Mouse (Mus musculus) small intestine, adult 2 months (tissue): Measurements from ENCODE around the gene Rtp4. TPM values are rescaled to one million over a fixed set of nuclear protein-coding genes. Genes with fewer than 3 reads are reported as not detected.

Experiments used
- H3K27ac ChIP-seq: fragments of 200-500 bp; 2 replicates; pipeline ENCODE4 v1.5.1; 2012; ENCODE audit warnings: low read depth, low read length, control low read depth, inconsistent platforms; ENCODE audit not compliant: insufficient read depth
- H3K27me3 ChIP-seq: fragments of 200-500 bp; 2 replicates; pipeline ENCODE4 v1.6.1; 2012; ENCODE audit warnings: mild to moderate bottlenecking, moderate library complexity, low read length, inconsistent platforms; ENCODE audit not compliant: control insufficient read depth, insufficient read depth
- H3K36me3 ChIP-seq: fragments of 200-500 bp; 2 replicates; pipeline ENCODE4 v1.6.1; 2012; ENCODE audit warnings: mild to moderate bottlenecking, low read length, control low read depth, inconsistent platforms; ENCODE audit not compliant: control insufficient read depth, insufficient read depth
- H3K4me1 ChIP-seq: fragments of 200-500 bp; 2 replicates; pipeline ENCODE4 v1.6.1; 2012; ENCODE audit warnings: low read length, inconsistent platforms, mixed read lengths; ENCODE audit not compliant: control insufficient read depth, insufficient read depth, insufficient read length
- H3K4me3 ChIP-seq: fragments of 200-500 bp; 2 replicates; pipeline ENCODE4 v1.5.1; 2012; ENCODE audit warnings: low read depth, mild to moderate bottlenecking, control low read depth, inconsistent platforms, low read length, moderate library complexity
- CTCF ChIP-seq: fragments of 200-500 bp; IDR thresholded peaks from 2 replicates; pipeline ENCODE4 v1.5.1; 2012; ENCODE audit warnings: low read depth, mild to moderate bottlenecking, control low read depth, inconsistent platforms, low read length, moderate library complexity, mixed read lengths; ENCODE audit not compliant: insufficient replicate concordance, insufficient read length; ENCODE audit errors: extremely low read depth
- POLR2A ChIP-seq: fragments of 200-500 bp; IDR thresholded peaks from 2 replicates; pipeline ENCODE4 v1.6.1; 2012; ENCODE audit warnings: low read depth, mild to moderate bottlenecking, control low read depth, inconsistent platforms, low read length, moderate library complexity
- WGBS: fragments of 180-500 bp; shearing (Covaris S2); methylation state at CpG from one replicate; pipeline ENCODE4 v1.1.7; 2018; 5-methylcytosine and 5-hydroxymethylcytosine counted together
- polyA plus RNA-seq: library from polyadenylated mRNA; depleted of rRNA; stranded (reverse); fragments of >200 nt; gene quantifications from 2 replicates; pipeline ENCODE4 v1.2.3, GENCODE M21; 2012

Rtp4 gene
- polyA plus RNA-seq, 1 experiment, result 43.3 TPM

DNA sequence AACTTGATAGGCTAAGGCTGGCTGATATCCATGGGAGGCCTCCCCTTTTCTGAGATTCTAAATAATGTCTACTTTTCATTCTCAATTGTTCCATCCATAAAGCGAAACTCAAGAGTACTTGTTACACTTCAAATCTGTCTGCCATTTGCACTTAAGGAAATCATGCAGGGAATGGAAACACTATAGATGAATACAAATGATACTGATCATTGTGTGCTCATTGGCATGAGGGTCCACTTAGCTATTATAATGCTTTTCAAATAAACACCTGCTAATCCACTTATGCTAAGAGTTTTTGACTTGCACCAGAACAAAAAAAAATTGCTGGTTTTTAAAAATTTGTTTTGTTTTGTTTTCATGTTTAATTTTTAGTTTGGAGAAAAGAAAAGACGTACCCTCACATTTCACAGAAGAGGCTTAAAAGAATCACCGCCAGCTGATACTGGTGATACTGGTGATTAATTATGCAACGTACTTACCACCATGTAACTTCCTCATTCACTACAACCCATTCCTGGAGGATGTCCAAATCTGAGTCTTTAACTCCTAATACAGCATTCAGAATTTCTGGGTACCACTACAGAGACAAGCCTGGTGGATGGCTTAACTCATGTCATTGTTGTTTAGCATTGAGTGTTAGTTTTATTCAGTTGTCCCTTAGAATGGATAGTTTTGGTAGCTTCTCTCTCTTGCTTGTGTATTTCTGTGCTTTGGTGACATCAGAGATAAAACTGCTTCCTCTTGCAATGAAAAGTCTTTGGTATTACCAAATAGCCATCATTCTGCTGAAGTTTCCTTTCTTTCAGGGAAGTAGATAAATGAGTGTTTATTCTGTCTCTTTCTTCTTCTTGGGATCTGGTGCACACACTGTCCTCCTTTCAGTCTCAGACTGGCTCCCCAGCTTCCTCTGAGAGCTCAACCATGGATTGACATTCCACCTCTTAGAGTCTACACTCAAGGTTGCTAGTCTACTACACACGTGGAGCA is 71.3 kb downstream of the Rtp4 start:
- TF ChIP-seq POLR2A (no peak), CTCF (no peak)
- Histone ChIP-seq H3K4me1 (no peaks in the 10 kb centered on the region), H3K4me3 (no peak overlapping the region), H3K27ac (no peak overlapping the region), H3K27me3 (no peaks in the 10 kb centered on the region), H3K36me3 (no peaks in the 10 kb centered on the region)
- WGBS, result 67% methylated on average over 5 of the region's 5 CpGs

DNA sequence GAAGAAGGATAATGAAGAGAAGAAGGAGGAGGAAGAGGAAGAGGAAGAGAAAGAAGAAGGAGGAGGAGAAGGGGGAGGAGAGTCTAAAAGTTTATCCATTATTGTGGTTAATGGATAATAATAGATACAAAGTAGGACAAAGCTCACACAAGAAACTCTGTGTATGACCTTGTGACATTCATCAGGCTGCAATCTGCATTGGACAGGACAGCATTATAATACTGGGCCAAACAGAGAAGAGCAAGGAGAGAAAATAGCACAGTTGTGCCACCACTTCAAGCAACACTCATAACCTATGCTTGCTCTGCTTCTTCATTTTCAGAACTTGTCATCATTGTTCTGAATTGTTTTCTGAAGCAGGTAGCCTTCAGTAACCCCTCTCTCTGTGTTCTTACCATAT is 72.4 kb downstream of the Rtp4 start:
- Histone ChIP-seq H3K4me1 (no peaks in the 10 kb centered on the region), H3K27ac (no peak overlapping the region), H3K27me3 (no peaks in the 10 kb centered on the region), H3K36me3 (no peaks in the 10 kb centered on the region), H3K4me3 (no peak overlapping the region)
- TF ChIP-seq POLR2A (no peak), CTCF (no peak)

DNA sequence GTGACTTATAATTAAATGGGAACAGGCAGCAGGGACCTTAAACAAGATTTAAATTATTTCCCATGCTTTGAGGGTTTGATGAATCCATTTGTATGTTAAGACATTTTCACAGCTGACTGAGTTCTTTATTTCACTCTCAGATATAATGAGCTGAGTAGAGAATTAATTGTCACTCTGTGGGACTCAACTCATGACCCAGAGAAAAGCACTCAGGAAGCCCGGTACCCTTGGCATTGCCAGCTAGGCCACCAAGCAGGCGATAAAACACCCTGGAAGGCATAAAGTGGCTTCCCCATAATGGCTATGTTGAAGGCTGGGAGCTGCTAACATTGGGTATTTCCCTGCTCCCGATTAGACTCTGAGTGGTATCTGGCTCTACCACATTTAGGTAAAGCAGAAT is 76.6 kb downstream of the Rtp4 start:
- TF ChIP-seq CTCF (no peak), POLR2A (no peak)
- Histone ChIP-seq H3K4me1 (no peaks in the 10 kb centered on the region), H3K36me3 (no peaks in the 10 kb centered on the region), H3K27ac (no peak overlapping the region), H3K27me3 (no peaks in the 10 kb centered on the region), H3K4me3 (no peak overlapping the region)
- WGBS, result 84% methylated on average over 3 of the region's 3 CpGs

DNA sequence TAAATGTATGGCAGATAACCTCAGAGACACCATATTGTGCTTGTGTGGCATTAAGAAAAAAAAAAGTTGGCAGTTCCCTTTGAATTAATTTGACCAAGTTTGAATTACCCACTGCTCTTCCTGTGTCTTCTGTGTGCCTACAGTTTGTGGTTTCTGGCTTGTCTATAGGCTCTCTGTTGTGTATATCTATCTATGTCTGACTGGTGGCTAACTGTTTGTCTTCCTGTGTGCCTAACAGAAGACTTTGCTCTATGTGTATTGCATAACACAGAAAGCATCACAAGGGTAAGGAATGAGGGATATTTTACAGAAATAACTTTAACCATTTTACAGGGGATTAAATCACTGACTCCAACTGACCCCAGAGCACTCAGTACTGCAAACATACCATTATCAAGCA is 77.9 kb downstream of the Rtp4 start:
- TF ChIP-seq POLR2A (no peak), CTCF (no peak)
- no peaks in the 10 kb centered on the region for H3K36me3 ChIP-seq
- no peak overlapping the region for H3K4me3 ChIP-seq
- H3K27me3 ChIP-seq, result no peaks in the 10 kb centered on the region
- no peaks in the 10 kb centered on the region for H3K4me1 ChIP-seq
- H3K27ac ChIP-seq, result no peak overlapping the region

DNA sequence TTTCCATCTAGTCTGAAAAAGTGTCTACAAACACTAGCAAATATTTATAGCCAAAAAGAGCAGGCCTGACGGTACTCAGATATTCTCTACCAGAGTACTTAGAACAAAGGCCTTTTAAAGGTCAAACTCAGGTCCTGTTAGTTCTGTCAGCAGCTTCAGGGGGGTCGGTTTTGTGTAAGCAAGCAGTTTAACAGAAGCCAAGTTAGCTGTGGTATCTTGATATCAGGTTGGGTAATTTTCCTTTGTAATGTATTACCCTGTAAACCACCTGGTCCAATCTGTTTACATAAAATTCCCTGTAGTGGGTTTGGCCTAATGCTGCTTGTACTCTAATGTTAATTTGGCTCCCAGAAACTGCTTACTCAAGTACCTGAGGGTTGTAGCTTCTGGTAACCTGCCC is 86.1 kb downstream of the Rtp4 start:
- peaks cover 8% of the 10 kb centered on the region; the same call in 1 of the 2 replicates for H3K4me1 ChIP-seq
- H3K36me3 ChIP-seq, result no peaks in the 10 kb centered on the region
- H3K27ac ChIP-seq, result no peak overlapping the region
- TF ChIP-seq POLR2A (no peak), CTCF (no peak)
- H3K27me3 ChIP-seq, result no peaks in the 10 kb centered on the region
- 68% methylated on average over 2 of the region's 2 CpGs for WGBS
- no peak overlapping the region for H3K4me3 ChIP-seq

DNA sequence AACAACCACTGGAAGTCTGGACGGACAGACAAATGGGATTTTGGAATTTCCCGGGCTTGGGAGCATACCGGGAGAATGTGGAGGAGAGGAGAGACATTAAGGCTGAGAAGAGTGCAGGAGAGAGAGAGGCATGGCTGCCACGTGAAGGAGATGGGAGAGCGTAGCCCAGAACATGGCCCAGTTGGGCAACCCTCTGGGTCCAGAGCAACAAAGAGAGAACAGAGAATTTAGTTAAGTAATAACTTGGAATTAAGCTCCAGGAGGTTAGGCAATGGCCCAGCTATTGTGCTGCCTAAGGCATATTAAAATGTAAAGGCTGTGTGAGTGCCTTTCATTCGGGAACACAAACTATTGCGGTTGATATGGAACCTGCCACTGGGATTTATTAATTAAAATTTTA is 86.6 kb downstream of the Rtp4 start:
- Histone ChIP-seq H3K27ac (no peak overlapping the region), H3K4me1 (peaks cover 12% of the 10 kb centered on the region; the same call in 1 of the 2 replicates), H3K27me3 (no peaks in the 10 kb centered on the region), H3K4me3 (no peak overlapping the region), H3K36me3 (no peaks in the 10 kb centered on the region)
- 92% methylated on average over 7 of the region's 7 CpGs for WGBS
- TF ChIP-seq POLR2A (no peak), CTCF (no peak)

DNA sequence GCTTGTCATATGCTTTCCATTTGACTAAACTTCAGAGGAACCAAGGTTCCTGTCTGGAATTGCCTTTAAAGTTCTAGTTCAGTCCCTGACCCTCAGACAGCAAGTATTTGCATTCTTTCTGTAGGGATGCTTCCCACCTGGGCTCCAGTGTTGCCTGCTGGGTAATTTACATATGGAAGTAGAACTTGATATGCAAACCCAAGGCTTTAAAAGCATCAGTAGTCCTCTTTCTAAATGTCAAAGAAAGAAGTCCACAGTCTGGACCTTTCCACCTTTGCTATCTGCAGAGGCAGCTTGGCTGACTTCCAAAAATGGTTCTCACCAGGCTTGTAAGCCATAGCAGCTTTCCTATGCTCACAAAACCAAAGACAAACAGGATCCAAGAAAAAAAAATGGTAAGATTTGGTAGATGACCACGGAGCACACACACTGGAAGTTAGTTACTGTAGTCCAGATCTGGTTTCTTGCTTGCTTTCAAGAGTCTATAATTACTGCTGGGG is 87.9 kb downstream of the Rtp4 start:
- Histone ChIP-seq H3K27ac (no peak overlapping the region), H3K4me1 (peaks cover 12% of the 10 kb centered on the region; the same call in 1 of the 2 replicates), H3K4me3 (no peak overlapping the region), H3K27me3 (no peaks in the 10 kb centered on the region), H3K36me3 (peaks cover 4% of the 10 kb centered on the region; the same call in 1 of the 2 replicates)
- TF ChIP-seq CTCF (no peak), POLR2A (no peak)
- WGBS, result 15% methylated on average over 1 of the region's 1 CpGs
